Mouse (Mus musculus) cerebellum, adult 8-10 months (tissue): Measurements from ENCODE around the gene Hvcn1.
"Not testable (repeated sequence)": the region's sequence is repeated elsewhere in the genome, so short reads cannot be mapped to it uniquely, and the experiment has no call there.

Experiments used
- DNase-seq: peaks from one replicate; pipeline ENCODE4 v3.0.0; 2022

Gene Hvcn1

GRCm38 (mm10) chr5:122206475-122206874 lies at the start of gene Hvcn1:
Hvcn1 (plus strand) TSS chr5:122206804.
- no peak for DNase-seq

- peak; percentile 87 for DNase-seq
Measured at GRCm38 (mm10) chr5:122157827-122158381, 48.7 kb upstream of the Hvcn1 start, which contains the start of gene Ppp1cc. Ppp1cc (plus strand) TSS chr5:122158278.

GRCm38 (mm10) chr5:122158557-122159515 lies 47.8 kb upstream of the Hvcn1 start:
- DNase-seq = no peak

- DNase-seq = peak; percentile 6
Measured at GRCm38 (mm10) chr5:122163194-122163593, 43.4 kb upstream of the Hvcn1 start.

GRCm38 (mm10) chr5:122164011-122164410 lies 42.6 kb upstream of the Hvcn1 start:
- peak; percentile 27 for DNase-seq

GRCm38 (mm10) chr5:122165233-122165915 lies 41.2 kb upstream of the Hvcn1 start:
- DNase-seq = peak; percentile 66

GRCm38 (mm10) chr5:122166636-122167161 lies 39.9 kb upstream of the Hvcn1 start:
- peak; percentile 37 for DNase-seq

- DNase-seq = no peak
Measured at GRCm38 (mm10) chr5:122168344-122169069, 38.1 kb upstream of the Hvcn1 start.

GRCm38 (mm10) chr5:122171058-122171457 lies 35.5 kb upstream of the Hvcn1 start:
- DNase-seq = no peak

- no peak for DNase-seq
Measured at GRCm38 (mm10) chr5:122175402-122175801, 31.2 kb upstream of the Hvcn1 start.

GRCm38 (mm10) chr5:122175961-122176360 lies 30.6 kb upstream of the Hvcn1 start:
- DNase-seq = no peak

- peak; percentile 53 for DNase-seq
Measured at GRCm38 (mm10) chr5:122176398-122176797, 30.2 kb upstream of the Hvcn1 start.

- no peak for DNase-seq
Measured at GRCm38 (mm10) chr5:122179665-122180064, 26.9 kb upstream of the Hvcn1 start.

GRCm38 (mm10) chr5:122184283-122184806 lies 22.3 kb upstream of the Hvcn1 start:
- DNase-seq = no peak

- not testable (repeated sequence) for DNase-seq
Measured at GRCm38 (mm10) chr5:122184858-122185257, 21.7 kb upstream of the Hvcn1 start.

GRCm38 (mm10) chr5:122189115-122189514 lies 17.5 kb upstream of the Hvcn1 start:
- DNase-seq = no peak

GRCm38 (mm10) chr5:122190465-122190864 lies 16.1 kb upstream of the Hvcn1 start:
- DNase-seq = no peak

GRCm38 (mm10) chr5:122191269-122192063 lies 15.1 kb upstream of the Hvcn1 start:
- no peak for DNase-seq

- DNase-seq = no peak
Measured at GRCm38 (mm10) chr5:122192347-122192746, 14.3 kb upstream of the Hvcn1 start.

- no peak for DNase-seq
Measured at GRCm38 (mm10) chr5:122200872-122201271, 5.7 kb upstream of the Hvcn1 start.

- DNase-seq = no peak
Measured at GRCm38 (mm10) chr5:122201904-122202303, 4.7 kb upstream of the Hvcn1 start.
